Mouse (Mus musculus) cerebellum, postnatal 4 days (tissue): Measurements from ENCODE around the gene Yipf1.

Experiments
- DNase-seq, 2 experiments: peaks; one replicate each; pipeline ENCODE4 v3.0.0; 2022; ENCODE audit warnings: low spot score in 2 of 2, mixed read lengths in 1 of 2

The Yipf1 gene

DNA sequence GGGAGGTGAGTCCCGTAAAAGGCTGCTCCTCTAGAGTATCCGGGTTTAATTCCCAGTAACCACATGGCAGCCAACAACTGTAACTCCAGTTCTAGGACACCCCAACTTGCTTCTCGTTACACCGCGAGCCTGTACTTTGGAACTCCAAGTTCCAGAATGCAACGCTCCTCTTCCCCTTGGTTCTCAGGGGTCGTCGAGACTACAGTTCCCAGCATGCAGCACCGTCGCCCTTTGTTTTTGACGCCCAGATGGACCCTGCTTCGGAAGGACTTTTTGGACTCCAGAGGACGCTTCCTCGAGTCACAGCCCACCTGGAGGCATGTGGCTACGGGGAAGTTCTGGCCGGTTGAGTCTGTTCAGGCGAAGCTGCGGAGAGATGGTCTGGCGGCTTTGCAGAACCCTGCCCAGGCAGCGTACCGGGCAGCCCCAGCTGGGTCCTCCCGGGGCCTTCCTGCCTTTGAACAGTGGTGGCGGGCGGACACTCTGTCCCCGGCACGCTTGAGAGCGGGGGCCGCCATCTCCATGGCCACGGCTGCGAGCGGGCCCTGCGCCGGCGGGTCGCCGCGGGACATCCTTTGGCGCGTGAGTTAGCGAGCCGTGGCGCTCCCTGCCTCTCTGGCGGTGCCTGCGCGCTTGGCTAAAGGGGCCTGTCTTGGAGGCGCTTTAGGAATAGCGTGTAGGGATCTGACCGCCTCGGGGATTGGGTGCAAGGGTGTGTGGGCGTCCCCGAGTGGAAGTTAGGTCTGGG is 53.6 kb downstream of the Yipf1 start, which contains the start of gene Ndc1:
TSS of gene Ndc1 (plus strand) at position 218 of the 748 bp plus-strand sequence.
- DNase-seq = peak; percentile 64 to 85

DNA sequence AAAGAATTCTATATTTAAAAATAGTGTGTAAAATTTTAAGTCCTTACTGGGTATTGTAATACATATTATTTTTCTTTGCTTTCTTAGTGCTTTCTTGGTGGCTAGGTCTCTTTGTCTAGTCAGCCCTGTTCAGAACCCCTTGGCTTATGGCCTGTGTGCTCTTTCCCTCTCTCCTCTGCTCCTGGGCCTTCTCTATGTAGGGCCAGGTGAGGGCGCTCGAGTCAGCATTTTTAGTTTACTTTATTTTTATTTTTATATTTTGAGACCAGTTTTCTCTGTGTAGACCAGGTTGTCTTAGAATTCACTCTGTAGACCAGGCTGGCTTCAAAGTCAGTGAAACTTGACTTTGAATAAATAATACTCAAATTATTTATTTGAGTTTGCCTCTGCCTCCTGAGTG is 58.1 kb downstream of the Yipf1 start:
- DNase-seq = no peak

DNA sequence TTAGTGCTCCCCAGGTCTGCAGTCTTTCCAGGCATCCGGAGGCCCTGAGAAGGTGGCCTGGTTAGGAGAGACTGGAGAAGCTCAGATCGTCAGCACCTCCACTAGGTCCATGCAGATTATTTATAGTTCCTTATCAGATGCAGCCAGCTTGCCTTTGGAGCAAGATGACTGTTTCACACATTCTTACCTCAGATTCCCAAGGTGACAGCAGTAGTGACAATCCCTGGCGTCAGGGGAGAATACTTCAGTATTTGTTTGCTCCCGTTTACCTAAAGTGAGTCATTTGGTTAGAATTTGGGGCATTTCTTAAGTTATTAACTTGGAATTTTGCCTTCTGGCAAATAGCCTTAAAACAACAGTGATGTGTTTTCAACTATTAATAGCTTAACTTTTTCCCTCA is 60.5 kb downstream of the Yipf1 start:
- no peak for DNase-seq

GRCm38 (mm10) chr4:107378954-107379353 is 64.8 kb downstream of the Yipf1 start:
- no peak for DNase-seq

DNA sequence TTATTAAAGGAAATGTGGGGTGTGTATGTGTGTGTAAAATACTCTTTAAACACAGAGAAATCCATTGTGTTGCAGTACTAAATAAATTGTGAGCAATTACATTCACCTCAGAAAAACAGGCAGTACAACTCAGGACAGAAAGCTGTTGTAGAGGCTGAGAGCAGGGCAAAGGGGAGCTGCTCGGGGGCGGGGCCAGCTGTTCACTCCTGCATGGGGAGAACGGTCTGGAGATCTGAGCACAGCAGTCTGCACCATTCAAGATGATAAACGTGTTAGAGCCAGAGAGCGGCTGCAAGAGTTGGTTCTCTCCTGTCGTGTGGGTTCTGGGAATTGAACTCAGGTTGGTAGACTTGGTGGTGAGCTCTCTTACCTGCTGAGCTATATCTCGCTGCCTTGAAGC is 66.7 kb downstream of the Yipf1 start:
- no peak for DNase-seq

GRCm38 (mm10) chr4:107387038-107387437 is 72.9 kb downstream of the Yipf1 start:
- peak in 1 of 2 experiments; percentile 34 for DNase-seq

DNA sequence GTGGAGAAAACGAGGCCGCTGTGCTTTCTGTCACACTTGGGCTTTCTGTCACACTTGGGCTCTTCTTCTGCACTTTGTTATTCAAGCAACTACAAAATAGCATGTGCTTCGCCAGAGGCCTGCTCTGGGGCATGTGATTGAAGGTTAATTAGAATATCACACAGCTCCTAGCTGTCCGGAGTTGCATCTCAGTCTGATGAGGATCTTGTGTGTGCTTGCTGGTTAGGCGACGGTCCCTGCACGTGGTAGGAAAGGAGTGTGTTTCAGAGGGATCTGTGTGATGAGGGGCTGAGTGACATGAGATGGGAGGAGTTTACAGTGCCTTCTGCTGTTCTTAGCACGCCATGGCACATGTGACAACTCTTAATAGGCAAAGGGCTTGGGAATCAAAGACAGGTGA is 73.3 kb downstream of the Yipf1 start:
- DNase-seq = no peak

GRCm38 (mm10) chr4:107388291-107388690 is 74.1 kb downstream of the Yipf1 start:
- no peak for DNase-seq

- no peak for DNase-seq
Measured at GRCm38 (mm10) chr4:107389345-107389744, 75.2 kb downstream of the Yipf1 start.

DNA sequence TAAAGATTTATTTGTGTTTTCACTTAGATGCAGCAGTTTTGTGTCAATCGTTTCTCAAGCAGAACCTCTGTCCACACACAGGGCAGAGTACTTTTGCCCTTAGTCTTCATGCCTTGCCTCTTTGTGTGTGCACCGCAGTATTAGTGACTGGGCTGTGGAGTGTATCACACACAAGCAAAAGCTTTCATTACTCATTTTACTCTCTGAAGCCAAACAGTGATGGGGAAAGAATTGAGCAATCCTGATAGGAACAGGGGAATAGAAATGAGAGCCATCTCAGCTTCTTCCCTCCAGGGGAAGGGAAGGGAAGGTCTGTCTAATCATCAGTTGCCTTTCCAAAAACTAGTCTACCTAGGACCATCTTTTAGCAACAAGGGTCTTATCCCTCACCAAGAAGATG is 79.6 kb downstream of the Yipf1 start:
- no peak for DNase-seq
